Mouse (Mus musculus) hindbrain, postnatal 0 days (tissue): ENCODE measurements around the gene Emilin2. TPM values are rescaled to one million over a fixed set of nuclear protein-coding genes. Genes with fewer than 3 reads are reported as not detected.

Source experiments
- ATAC-seq: fragments of 200-750 bp; cut with Nextera tagmentation; 2 replicates; pipeline ENCODE4 v1.8.0; 2017; ENCODE audit warnings: mild to moderate bottlenecking, moderate TSS enrichment, moderate library complexity
- DNase-seq: peaks from one replicate; pipeline ENCODE4 v3.0.0-alpha.2; 2015; ENCODE audit warnings: low spot score
- H3K27ac ChIP-seq: fragments of 300-500 bp; sonication (generic); 2 replicates; pipeline ENCODE4 v1.5.1; 2014; ENCODE audit warnings: mild to moderate bottlenecking
- H3K27me3 ChIP-seq: fragments of 300-500 bp; sonication (generic); 2 replicates; pipeline ENCODE4 v1.6.1; 2014; ENCODE audit warnings: low read length, mixed read lengths; ENCODE audit not compliant: insufficient read depth
- H3K36me3 ChIP-seq: fragments of 300-500 bp; sonication (generic); 2 replicates; pipeline ENCODE4 v1.6.1; 2014; ENCODE audit warnings: low read length, mixed read lengths; ENCODE audit not compliant: insufficient read depth
- H3K4me1 ChIP-seq: fragments of 300-500 bp; sonication (generic); 2 replicates; pipeline ENCODE4 v1.6.1; 2014; ENCODE audit warnings: antibody characterized with exemption, low read length, mixed read lengths; ENCODE audit not compliant: insufficient read depth
- H3K4me2 ChIP-seq: fragments of 300-500 bp; sonication (generic); 2 replicates; pipeline ENCODE4 v1.6.1; 2014; ENCODE audit warnings: low read depth, mild to moderate bottlenecking, low read length, moderate library complexity, mixed read lengths
- H3K4me3 ChIP-seq: fragments of 300-500 bp; sonication (generic); 2 replicates; pipeline ENCODE4 v1.5.1; 2014; ENCODE audit warnings: low read length
- H3K9ac ChIP-seq: fragments of 300-500 bp; sonication (generic); replicated peaks from 2 replicates; pipeline ENCODE4 v1.6.1; 2014; ENCODE audit warnings: mild to moderate bottlenecking, low read length, moderate library complexity, mixed read lengths
- H3K9me3 ChIP-seq: fragments of 300-500 bp; sonication (generic); 2 replicates; pipeline ENCODE4 v1.6.1; 2016; ENCODE audit warnings: low read length, mixed read lengths
- CTCF ChIP-seq: IDR thresholded peaks from 2 replicates; pipeline ENCODE4 v1.5.1; 2016; ENCODE audit warnings: antibody characterized with exemption, control low read depth, low read depth
- WGBS: fragments of 180-500 bp; shearing (Covaris S2); extraction: QIAGEN DNeasy Blood & Tissue Kit; methylation state at CpG from one replicate; pipeline ENCODE4 v1.1.7; 2014; 5-methylcytosine and 5-hydroxymethylcytosine counted together
- polyA plus RNA-seq: library from polyadenylated mRNA; unstranded; fragments of >200 nt; fragmentation: Nextera tagmentation; extraction: Ambion mirVana; gene quantifications from 2 replicates; pipeline ENCODE4 v1.2.1, GENCODE M21; 2015
- total RNA-seq: library from RNA; depleted of rRNA; stranded (reverse); fragments of >200 nt; gene quantifications from 2 replicates; pipeline ENCODE4 v1.2.3, GENCODE M21; 2014

Emilin2 gene
- total and polyA plus RNA-seq, 2 experiments from 2014 or later = 2.0 to 4.4 TPM

- Histone ChIP-seq H3K9ac (no peak overlapping the region), H3K9me3 (no peaks in the 10 kb centered on the region), H3K36me3 (no peaks in the 10 kb centered on the region), H3K4me1 (no peaks in the 10 kb centered on the region), H3K4me3 (no peak overlapping the region), H3K4me2 (no peak overlapping the region), H3K27ac (no peak overlapping the region), H3K27me3 (no peaks in the 10 kb centered on the region)
- no peak for DNase-seq
- 87% methylated on average over 9 of the region's 9 CpGs for WGBS
- TF ChIP-seq CTCF = no peak
- no peak for ATAC-seq
These were observed 29.1 kb downstream of the Emilin2 start for GRCm38 (mm10) chr17:71282716-71283115.

DNA sequence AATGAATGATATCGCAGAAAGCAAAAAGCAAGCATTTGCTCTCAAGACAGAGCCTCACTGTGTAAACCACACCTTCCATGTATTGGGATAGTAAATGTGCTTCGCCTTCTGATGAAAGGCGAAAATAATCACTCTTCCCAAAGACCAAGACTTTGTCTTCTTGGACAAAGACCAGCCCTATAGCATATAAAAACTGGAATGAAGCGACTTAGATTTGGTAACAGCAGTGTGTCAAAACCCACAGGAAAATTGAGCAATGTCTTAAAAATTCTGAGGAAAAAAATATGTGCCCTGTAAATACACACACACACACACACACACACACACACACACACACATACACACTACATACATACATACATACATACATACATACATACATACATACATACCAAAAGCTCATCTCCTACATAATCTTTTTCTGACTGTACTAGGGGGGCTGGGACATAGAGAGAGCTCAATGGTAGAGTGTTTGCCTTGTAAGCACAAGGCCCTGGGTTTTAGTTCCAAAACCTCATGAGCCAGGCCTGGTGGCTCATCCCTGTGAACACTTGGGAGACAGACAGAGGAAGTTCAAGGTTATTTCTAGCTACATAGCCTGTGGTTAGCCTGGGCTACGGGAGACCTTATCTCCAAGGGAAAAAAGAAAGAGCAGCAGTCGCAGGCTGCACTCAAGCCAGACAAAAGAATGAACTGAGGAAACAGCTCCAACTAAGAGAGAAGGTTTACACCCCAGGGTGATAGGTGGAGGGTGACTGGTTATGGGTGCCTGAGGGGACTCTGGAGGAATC is 33.9 kb downstream of the Emilin2 start:
- Histone ChIP-seq H3K4me3 (no peak overlapping the region), H3K27me3 (no peaks in the 10 kb centered on the region), H3K36me3 (no peaks in the 10 kb centered on the region), H3K9ac (no peak overlapping the region), H3K27ac (no peak overlapping the region), H3K4me2 (no peak overlapping the region), H3K9me3 (no peaks in the 10 kb centered on the region), H3K4me1 (no peaks in the 10 kb centered on the region)
- 91% methylated on average over 6 of the region's 6 CpGs for WGBS
- ATAC-seq = no peak
- no peak for DNase-seq
- no peak for TF ChIP-seq CTCF

DNA sequence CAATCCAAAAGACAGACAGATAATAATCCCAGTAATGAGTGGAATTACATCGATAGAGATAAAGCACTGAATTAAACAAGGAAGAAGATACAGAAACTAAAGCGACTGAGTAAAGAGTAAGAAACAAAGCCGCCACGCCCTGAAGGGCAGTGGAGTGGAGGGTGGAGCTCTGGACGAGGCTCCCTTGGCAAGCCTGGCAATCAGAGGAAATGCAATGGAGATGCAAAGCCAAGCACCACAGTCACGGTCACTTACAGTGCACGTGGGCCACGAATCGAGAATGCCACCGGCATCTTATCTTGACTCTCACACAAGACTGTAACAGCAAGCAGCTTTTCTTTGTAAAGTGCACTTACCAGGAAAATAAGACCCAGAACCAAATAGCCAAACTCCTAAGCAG is 35.0 kb downstream of the Emilin2 start:
- Histone ChIP-seq H3K9me3 (no peaks in the 10 kb centered on the region), H3K36me3 (no peaks in the 10 kb centered on the region), H3K27ac (no peak overlapping the region), H3K27me3 (no peaks in the 10 kb centered on the region), H3K9ac (no peak overlapping the region), H3K4me3 (no peak overlapping the region), H3K4me1 (no peaks in the 10 kb centered on the region), H3K4me2 (no peak overlapping the region)
- ATAC-seq (no peak), DNase-seq (no peak)
- 88% methylated on average over 10 of the region's 10 CpGs for WGBS
- TF ChIP-seq CTCF = no peak

DNA sequence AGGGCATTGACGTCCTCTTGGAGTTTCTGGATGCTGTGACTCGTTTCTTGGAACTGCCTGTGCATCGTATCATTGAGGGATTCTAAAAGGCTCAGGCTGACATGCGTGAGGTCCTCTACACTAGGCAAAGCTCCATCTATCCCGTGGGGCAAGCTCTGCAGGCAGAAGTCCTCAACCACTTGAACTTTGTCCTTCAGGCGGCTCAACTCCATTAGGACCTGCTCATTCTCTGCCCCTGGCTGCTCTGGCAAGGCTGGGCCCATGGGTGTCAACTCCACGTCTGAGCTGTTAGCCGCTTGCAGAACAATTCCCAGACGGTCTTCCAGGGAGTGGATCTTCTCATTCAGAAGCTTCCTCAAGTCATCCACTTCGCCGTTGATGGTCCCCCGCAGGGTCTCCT is 37.9 kb downstream of the Emilin2 start:
- Histone ChIP-seq H3K27ac (no peak overlapping the region), H3K36me3 (no peaks in the 10 kb centered on the region), H3K4me2 (no peak overlapping the region), H3K9me3 (no peaks in the 10 kb centered on the region), H3K4me1 (no peaks in the 10 kb centered on the region), H3K4me3 (no peak overlapping the region), H3K27me3 (no peaks in the 10 kb centered on the region), H3K9ac (no peak overlapping the region)
- no peak for DNase-seq
- no peak for TF ChIP-seq CTCF
- ATAC-seq = no peak
- 96% methylated on average over 12 of the region's 12 CpGs for WGBS

DNA sequence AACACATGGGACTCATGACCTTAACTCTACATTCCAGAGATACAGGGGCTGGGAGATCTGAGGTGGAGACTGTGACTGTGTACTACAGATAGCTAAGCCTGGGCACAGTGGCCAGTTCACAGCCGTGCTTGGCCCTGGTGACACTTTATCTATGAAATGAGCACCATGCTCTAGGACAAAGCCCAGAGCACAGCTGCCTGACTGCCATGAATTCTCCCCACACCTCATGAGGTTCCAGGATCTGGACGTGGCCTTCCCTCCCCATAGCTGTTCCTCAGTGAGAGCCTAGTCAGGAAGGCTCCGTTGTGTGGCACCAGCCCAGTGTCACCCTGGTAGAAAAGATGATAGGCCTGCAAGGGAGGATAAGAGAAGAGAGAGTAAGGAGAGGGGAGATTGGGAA is 43.2 kb downstream of the Emilin2 start:
- H3K27ac ChIP-seq = no peak overlapping the region
- H3K4me1 ChIP-seq = no peaks in the 10 kb centered on the region
- no peak for ATAC-seq
- H3K36me3 ChIP-seq = no peaks in the 10 kb centered on the region
- no peaks in the 10 kb centered on the region for H3K27me3 ChIP-seq
- WGBS = 77% methylated on average over 3 of the region's 3 CpGs
- no peak overlapping the region for H3K9ac ChIP-seq
- no peak overlapping the region for H3K4me2 ChIP-seq
- no peak overlapping the region for H3K4me3 ChIP-seq
- no peaks in the 10 kb centered on the region for H3K9me3 ChIP-seq
- TF ChIP-seq CTCF = no peak
- no peak for DNase-seq

- no peak overlapping the region for H3K9ac ChIP-seq
- H3K27me3 ChIP-seq = no peaks in the 10 kb centered on the region
- 70% methylated on average over 10 of the region's 10 CpGs for WGBS
- ATAC-seq (no peak), DNase-seq (no peak)
- H3K4me1 ChIP-seq = no peaks in the 10 kb centered on the region
- H3K36me3 ChIP-seq = no peaks in the 10 kb centered on the region
- H3K27ac ChIP-seq = no peak overlapping the region
- no peaks in the 10 kb centered on the region for H3K9me3 ChIP-seq
- no peak overlapping the region for H3K4me3 ChIP-seq
- TF ChIP-seq CTCF = no peak
- H3K4me2 ChIP-seq = no peak overlapping the region
These were observed 43.6 kb downstream of the Emilin2 start for GRCm38 (mm10) chr17:71268152-71268551.

DNA sequence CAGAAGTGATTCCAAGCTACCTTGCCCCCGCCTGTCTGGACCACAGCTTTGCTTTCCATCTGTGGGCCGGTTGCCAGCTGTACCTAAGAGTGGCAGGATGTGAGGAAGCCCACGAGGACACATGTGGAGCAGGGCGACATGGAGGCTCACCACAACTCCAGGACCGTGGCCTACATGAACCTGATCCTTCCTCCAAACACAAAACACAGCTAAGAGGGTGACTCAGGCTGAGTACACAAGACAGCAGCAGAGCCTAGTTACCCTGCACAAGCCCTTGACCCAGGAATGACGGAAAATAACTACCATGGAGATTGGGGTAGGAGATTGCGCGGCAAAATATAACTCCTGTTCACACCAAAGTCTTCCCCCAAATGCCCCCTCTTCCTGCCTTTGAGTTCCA is 44.4 kb downstream of the Emilin2 start:
- H3K27me3 ChIP-seq = no peaks in the 10 kb centered on the region
- no peak for DNase-seq
- WGBS = 91% methylated on average over 8 of the region's 8 CpGs
- no peak overlapping the region for H3K27ac ChIP-seq
- no peak for ATAC-seq
- TF ChIP-seq CTCF = no peak
- H3K4me1 ChIP-seq = no peaks in the 10 kb centered on the region
- no peaks in the 10 kb centered on the region for H3K9me3 ChIP-seq
- H3K9ac ChIP-seq = no peak overlapping the region
- H3K36me3 ChIP-seq = no peaks in the 10 kb centered on the region
- no peak overlapping the region for H3K4me3 ChIP-seq
- H3K4me2 ChIP-seq = no peak overlapping the region
